Mouse (Mus musculus): ENCODE measurements around the gene Cpsf7. TPM values are rescaled to one million over a fixed set of nuclear protein-coding genes. Genes with fewer than 3 reads are reported as not detected.

Cpsf7 gene
- total RNA-seq, 2 experiments from 2014 or later, result 20.3 to 21.7 TPM

DNA sequence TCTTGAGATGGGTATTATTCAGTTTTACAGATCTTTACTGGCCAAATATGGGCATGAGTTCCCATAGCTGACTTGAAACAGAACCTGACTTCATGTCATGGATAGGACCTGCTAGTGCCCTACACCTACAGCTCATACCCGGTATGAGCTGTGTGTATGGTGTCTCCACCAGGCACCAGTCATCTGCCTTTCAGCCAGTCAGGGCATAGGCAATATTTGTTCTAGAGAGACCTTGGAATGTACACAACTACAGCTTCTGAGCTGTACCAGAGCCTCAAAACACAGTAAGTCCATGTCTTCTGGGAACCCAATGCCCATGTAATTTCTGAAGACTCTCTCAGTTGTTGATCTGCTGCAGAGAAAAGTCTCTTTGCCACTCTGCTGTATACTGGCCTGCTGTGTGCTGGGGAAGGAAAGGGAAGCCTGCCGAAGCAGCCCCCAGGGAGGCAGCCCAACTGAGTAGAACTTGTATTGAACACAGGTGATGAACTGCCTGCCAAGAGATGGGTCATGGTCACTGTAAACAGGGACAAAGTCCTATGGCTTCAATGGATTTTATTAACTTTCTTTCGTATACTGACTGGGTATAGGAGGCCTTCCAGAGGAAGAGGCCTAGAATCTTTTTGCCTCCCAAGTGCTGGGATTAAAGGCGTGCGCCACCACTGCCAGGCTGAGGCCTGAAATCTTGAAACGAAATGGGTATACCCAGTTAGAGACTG is 66.8 kb downstream of the Cpsf7 start:
- intact Hi-C loops (cut with DNase I), result no loop called here
- no peak for TF ChIP-seq CTCF (IDR thresholded peaks at IDR 0.05)
- DNase-seq, result no peak
- Histone ChIP-seq H3K27ac (no peak overlapping the region), H3K4me3 (no peak overlapping the region)

Other genes starting within 250 kb of the Cpsf7 start
- 1 to 10 TPM; 7.2 to 8.6 TPM for gene Dagla, start 220.4 kb upstream of the Cpsf7 start, total RNA-seq (2021)
- 1 to 10 TPM; 3.1 to 4.0 TPM for gene Syt7, start 136.2 kb upstream of the Cpsf7 start, total RNA-seq (2021)
- gene Lrrc10b, start 67.8 kb upstream of the Cpsf7 start, total RNA-seq (2021), result under 1 TPM; 0.33 TPM
- 1 to 10 TPM in 1 of 2 experiments, under 1 TPM in 1; 0.97 to 1.5 TPM for gene Ppp1r32, start 42.3 kb upstream of the Cpsf7 start, total RNA-seq (2021)
- gene Sdhaf2, start 876 bp downstream of the Cpsf7 start, total RNA-seq (2021), result 10 to 100 TPM; 42.4 to 62.9 TPM
- 1 to 10 TPM; 2.1 to 3.3 TPM for gene Tmem216, start 31.0 kb downstream of the Cpsf7 start, total RNA-seq (2021)
- gene Cyb561a3, start 51.9 kb downstream of the Cpsf7 start, total RNA-seq (2021), result 1 to 10 TPM; 6.3 to 6.4 TPM
- 1 to 10 TPM; 1.5 TPM for gene Tmem138, start 52.1 kb downstream of the Cpsf7 start, total RNA-seq (2021)
- 100 to 1,000 TPM; 128 to 132 TPM for gene Ddb1, start 80.1 kb downstream of the Cpsf7 start, total RNA-seq (2021)
- gene Tkfc, start 80.4 kb downstream of the Cpsf7 start, total RNA-seq (2021), result 1 to 10 TPM; 3.0 to 4.5 TPM
- gene Vwce, start 108.9 kb downstream of the Cpsf7 start, total RNA-seq (2021), result not detected
- not detected for gene Pga5, start 152.8 kb downstream of the Cpsf7 start, total RNA-seq (2021)
- gene Vps37c, start 163.5 kb downstream of the Cpsf7 start, total RNA-seq (2021), result 10 to 100 TPM; 20.7 to 26.3 TPM
- not detected for gene Cd5, start 213.7 kb downstream of the Cpsf7 start, total RNA-seq (2021)

Data from gastrocnemius, adult 2 months (tissue).